Mouse (Mus musculus) spleen, adult 12 weeks (tissue): ENCODE data around the gene Fam129c.

Experiments
- DNase-seq: peaks from one replicate; pipeline ENCODE4 v3.0.0; 2022; ENCODE audit warnings: low spot score

The Fam129c gene

GRCm38 (mm10) chr8:71574426-71574825 is 23.0 kb upstream of the Fam129c start:
- no peak for DNase-seq

- DNase-seq, result no peak
Measured at GRCm38 (mm10) chr8:71575020-71575419, 22.4 kb upstream of the Fam129c start.

- no peak for DNase-seq
Measured at GRCm38 (mm10) chr8:71577856-71578387, 19.5 kb upstream of the Fam129c start.

GRCm38 (mm10) chr8:71579009-71579408 is 18.4 kb upstream of the Fam129c start:
- DNase-seq, result no peak

GRCm38 (mm10) chr8:71579476-71579875 is 18.0 kb upstream of the Fam129c start:
- DNase-seq, result no peak

GRCm38 (mm10) chr8:71580201-71580600 is 17.2 kb upstream of the Fam129c start:
- no peak for DNase-seq

GRCm38 (mm10) chr8:71586891-71587290 is 10.6 kb upstream of the Fam129c start:
- no peak for DNase-seq

GRCm38 (mm10) chr8:71588762-71589161 is 8.7 kb upstream of the Fam129c start:
- DNase-seq, result no peak

GRCm38 (mm10) chr8:71591017-71591416 is 6.4 kb upstream of the Fam129c start:
- DNase-seq, result no peak

GRCm38 (mm10) chr8:71591471-71592373 is 5.7 kb upstream of the Fam129c start, which contains the start of gene Pgls:
TSS of gene Pgls (plus strand) at chr8:71592176.
- DNase-seq, result peak; percentile 82

- DNase-seq, result no peak
Measured at GRCm38 (mm10) chr8:71592374-71593170, 4.9 kb upstream of the Fam129c start.

GRCm38 (mm10) chr8:71593556-71594323 is 3.7 kb upstream of the Fam129c start:
- no peak for DNase-seq

GRCm38 (mm10) chr8:71594324-71594722 is 3.1 kb upstream of the Fam129c start:
- DNase-seq, result no peak

- DNase-seq, result peak; percentile 73
Measured at GRCm38 (mm10) chr8:71595862-71596261, 1.6 kb upstream of the Fam129c start.

GRCm38 (mm10) chr8:71596384-71596783 is 1.1 kb upstream of the Fam129c start:
- no peak for DNase-seq

- DNase-seq, result peak; percentile 54
Measured at GRCm38 (mm10) chr8:71596798-71597197, 650 bp upstream of the Fam129c start.

- DNase-seq, result no peak
Measured at GRCm38 (mm10) chr8:71598375-71598774, 927 bp downstream of the Fam129c start.

- no peak for DNase-seq
Measured at GRCm38 (mm10) chr8:71598841-71599240, 1.4 kb downstream of the Fam129c start.

- DNase-seq, result no peak
Measured at GRCm38 (mm10) chr8:71601939-71602665, 4.7 kb downstream of the Fam129c start.

GRCm38 (mm10) chr8:71602666-71603334 is 5.4 kb downstream of the Fam129c start:
- no peak for DNase-seq

- no peak for DNase-seq
Measured at GRCm38 (mm10) chr8:71604021-71604420, 6.6 kb downstream of the Fam129c start.
